Mouse (Mus musculus) adrenal gland, adult 8-10 months (tissue): ENCODE data around the gene Chl1. TPM values are rescaled to one million over a fixed set of nuclear protein-coding genes. Genes with fewer than 3 reads are reported as not detected.
A peak's percentile ranks its signal among the peaks of the same experiment; 100 is the strongest.

Source experiments
- DNase-seq: peaks from one replicate; pipeline ENCODE4 v3.0.0; 2022
- total RNA-seq, 4 experiments: library from RNA; stranded (reverse); gene quantifications; 2 replicates each; pipeline ENCODE4 v1.2.4; 2022

The Chl1 gene
- total RNA-seq, 4 experiments from 2014 or later: 1.3 to 3.4 (median 2.4) TPM

DNA sequence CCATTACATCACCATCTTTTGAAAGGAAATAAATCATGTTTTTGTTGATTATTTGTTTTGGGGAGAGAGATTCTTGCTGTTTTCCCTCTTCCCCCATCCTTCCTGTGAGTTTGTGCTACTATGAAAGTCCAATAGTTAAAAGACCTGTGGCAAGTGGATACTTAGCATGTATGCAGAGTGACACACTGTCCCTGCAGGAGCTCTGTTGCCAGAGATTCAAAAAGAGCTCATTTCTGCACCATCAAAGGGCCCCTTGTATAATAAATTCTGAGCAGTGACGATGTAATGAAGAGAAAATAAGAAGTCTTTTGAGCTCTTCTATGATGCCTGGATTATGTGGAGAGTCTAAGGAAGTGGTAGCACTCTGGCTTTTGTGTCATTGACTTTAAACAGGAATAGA lies 33.4 kb downstream of the Chl1 start:
- no peak for DNase-seq

DNA sequence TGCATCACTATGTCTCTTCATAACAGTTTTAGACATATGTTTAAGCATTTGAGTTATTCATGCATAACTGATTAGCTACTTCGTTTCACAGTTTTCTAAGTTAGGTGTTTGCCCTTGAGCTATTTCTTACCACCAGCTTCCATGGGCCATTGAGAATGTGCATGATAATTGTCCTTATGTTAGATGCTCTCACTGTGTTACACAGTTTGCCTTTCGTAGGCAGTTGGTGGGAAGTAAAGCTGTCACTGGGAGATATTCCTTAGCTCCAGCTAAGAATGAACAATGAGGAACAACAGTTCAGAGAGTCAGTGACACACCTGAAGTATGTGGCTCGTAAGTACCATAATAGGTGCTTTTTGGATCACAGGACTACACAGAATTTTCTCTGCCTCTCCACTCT lies 35.9 kb downstream of the Chl1 start:
- DNase-seq: no peak

DNA sequence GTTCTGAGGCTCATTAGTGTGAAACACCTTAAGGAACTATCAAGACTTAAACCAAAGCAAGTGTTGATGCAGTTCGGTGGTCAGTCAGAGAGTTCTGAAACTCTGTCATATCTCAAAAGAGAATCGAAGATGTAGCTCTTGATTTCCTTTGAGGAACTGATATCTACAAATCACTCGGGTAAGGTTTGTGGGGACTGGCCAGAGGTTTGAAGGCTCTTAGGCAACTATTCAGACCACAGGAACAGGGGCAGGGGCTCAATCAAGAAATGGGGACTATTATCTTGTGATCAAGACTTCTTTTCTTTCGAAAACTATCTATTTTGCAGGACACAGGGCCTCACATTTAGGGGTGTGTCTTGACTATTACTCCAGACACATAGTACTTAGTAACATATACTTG lies 39.5 kb downstream of the Chl1 start:
- DNase-seq: no peak

DNA sequence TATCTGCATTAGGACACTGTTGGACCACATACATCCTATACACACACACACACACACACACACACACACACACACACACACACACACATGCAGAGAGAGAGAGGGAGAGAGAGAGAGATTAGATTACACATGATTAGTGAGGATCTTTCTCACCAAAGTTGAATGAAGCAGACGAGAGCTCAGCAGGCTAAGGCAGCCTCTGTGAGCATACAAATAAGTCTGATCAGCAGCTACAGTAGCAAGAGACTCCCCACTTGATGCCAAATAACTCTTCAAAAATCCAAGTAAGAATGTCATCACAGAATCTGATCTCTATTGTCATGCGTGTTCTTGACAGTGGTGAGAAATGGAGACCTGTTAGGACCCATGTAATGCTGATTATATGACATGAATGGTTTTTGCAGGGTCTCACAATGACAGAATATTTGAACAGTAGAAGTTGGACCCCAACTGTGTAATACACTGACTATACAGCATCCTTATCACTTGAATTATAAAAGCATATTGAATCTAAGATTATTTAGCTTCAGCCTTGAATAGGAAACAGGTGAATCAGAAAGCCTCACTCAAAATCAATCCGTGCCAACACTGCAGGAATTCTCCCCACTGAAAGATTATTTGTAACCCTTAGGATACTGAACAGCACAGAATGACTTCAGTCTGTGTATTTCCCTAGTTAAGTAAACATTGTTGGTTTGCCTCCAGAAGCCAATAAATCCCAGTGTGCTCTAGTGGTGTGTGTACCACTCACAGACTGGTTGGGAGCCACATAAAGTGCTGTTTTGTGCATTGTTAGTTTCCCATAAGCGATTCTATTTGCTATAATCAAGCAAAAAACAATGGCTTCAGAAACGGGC lies 47.9 kb downstream of the Chl1 start:
- DNase-seq: no peak

DNA sequence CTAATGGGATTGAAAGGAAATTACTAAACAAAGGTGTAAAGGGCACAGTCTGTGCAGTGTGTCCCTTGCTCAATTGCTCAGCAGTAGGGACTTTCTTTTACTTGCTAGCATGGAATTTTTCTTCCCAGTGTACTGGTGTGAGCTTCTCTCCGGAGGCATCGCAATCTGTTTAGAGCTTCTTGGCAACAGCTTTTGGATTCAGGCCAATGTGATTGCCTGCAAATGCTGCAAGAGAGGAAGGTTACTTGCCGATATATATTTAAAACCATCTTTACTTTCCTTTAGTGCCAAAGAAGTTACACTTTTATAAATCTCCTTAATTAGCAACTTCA lies 48.5 kb downstream of the Chl1 start:
- DNase-seq: peak; percentile 35

DNA sequence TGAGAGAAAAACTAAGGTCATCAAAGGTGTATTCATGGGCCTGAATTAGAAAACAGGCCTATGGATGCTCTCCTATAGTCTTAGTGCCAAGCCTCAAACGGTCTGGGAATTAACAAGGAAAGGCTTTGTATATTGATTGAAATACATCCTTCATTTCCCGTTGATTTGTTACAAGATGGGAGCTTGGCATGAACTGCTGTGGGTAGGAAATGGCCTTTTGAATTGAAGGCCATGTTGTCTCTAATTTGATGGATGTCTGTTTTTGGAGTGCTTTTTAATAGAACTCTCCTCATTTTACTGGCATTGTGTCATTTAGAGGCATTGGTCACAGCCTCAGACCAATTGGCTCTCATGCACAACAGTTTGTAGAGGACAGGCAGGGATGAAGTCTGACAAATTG lies 49.0 kb downstream of the Chl1 start:
- DNase-seq: peak; percentile 17

DNA sequence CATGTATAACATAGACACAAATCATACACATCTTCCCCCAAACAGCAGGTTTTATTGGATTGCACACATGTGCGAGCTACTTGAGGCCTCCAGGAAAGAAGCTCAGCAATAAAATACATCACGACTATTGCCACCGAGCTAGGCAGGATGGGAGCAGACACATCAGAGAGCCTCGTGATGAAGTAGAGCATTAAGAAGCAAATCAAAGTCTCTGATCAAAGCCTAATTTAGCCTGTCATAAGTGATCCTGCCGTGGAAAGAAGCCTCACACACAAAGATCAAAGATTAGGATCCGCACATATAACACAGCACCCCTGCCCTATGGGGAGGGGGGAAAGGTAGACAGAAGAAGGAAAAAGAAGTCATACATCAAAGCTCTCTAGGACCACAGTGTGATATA lies 54.4 kb downstream of the Chl1 start:
- no peak for DNase-seq

DNA sequence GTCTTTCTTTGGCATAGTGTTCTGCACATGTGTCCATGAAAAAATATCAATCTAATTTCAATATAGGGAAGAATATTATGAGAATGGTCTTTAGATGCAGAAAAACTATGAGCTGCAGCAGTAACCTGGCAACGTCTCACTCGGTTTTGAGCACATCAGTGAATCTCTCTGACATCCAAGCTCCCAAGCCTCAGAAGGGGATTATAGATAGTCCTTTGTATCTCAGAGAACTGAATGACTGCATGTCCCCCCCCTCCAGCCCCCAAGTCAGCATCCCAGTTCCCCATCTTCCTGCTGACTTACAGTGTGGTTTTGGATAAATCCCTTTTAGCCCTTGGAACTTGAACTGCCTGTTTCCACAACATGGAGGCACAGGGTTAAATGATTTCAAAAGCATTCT lies 56.9 kb downstream of the Chl1 start:
- DNase-seq: no peak

DNA sequence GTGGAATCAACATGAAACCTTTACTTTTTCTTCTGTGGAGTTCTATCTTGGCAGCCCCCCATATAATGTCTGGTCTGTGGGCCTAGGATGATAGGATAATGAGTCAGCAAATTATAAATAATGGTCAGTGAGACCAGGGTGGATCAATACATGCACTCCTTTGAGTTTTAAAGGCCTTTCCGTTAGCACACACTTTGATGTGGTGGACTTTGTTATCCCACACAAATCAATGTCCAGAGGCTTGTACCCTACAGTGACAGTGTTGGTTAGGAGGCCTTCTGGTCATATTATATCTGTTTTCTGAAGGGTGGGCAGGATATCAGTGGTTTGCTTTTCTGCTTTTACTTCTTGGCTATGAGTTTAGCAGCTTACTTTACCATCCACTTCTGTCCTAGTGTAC lies 62.3 kb downstream of the Chl1 start:
- DNase-seq: no peak

DNA sequence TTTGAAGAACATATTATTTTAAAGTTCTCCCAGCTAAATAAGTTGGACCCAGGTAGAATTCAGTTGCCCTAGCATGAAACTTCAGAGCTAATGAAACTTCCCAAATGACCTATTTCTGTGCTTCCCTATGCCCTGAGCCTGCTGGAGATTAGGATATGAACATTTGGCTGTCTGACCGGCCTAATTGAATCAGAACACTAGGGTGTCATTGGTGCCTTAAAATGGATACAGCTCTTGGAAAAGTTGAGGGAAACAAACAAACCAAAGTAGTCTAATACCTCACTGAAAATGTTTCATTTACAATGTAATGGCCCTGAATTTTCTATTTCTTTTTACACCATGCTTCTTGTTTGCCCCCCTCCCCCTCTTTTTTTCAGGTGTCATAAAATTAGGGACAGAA lies 73.8 kb downstream of the Chl1 start:
- DNase-seq: no peak

DNA sequence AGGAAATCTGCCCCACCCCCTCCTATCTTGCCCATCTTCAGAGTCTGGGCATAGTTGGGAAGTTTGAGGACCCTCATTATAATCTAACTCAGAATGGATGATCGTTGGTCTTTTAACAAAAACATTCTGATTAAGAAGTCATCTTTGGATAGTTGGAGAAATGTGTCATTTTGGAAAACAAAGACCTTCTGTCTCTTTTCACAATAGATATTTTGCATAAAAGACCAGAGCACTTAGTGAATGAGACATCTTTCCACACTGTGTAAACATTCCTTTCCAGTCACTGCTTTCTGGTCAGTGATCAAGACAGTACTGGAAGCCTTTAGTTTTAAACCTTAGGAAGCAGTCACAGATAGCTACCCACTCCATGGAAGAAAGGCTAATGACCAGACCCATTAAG lies 75.3 kb downstream of the Chl1 start:
- DNase-seq: no peak

DNA sequence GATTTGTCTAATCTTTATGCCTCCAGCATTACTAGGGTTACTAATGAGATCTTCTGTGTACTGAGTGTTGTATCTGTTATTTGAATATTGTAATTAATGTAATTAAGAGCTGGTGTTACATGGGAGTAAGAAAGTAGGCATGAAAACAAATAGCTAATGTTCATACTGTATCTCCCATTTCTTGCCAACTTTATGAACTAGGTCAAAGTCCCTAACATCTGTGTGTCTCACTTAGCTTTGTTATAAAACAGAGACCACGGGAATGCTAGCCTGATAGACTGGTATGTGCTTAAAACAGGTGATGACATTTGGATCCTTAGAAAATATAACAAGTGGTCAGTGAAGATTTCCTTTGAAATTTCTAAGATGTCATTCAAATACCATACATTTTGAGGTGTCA lies 75.7 kb downstream of the Chl1 start:
- DNase-seq: no peak

DNA sequence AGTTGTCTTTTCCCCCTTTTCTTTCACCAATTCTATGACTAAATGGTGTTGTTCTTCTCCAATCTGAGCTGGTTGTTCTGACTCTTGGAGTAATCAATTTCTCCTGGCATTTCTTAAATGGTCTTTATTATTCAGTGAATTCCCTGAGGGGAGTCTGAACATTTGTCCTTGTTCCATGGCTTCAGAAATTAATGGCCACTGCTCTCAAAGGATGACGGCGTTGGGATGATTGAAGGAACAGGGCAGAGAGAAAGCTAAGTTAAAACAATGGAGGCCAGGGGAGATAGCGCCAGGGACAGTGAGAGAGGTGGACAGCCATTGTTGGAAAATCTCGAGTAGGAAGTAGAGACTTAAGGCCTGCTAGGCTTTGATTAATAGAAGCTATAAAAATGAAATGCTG lies 91.7 kb downstream of the Chl1 start:
- DNase-seq: no peak

DNA sequence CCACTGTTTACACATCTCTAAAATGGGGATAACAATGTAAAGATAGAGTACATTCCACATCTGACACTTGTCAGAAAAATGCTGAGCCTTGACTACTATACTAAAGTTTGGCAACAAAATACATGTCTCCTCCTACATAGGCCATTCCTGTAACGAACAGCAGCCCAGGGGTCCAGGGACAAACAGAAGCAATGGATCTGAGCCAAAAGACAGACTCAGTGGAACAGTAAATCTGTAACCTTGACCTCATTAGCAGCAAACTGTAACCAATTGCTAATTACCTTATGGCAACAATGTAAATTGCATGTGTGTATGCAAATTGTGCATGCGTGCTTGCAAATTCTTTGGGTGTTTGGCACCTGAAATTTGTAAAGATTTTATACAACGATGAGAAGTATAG lies 100.3 kb downstream of the Chl1 start:
- no peak for DNase-seq

DNA sequence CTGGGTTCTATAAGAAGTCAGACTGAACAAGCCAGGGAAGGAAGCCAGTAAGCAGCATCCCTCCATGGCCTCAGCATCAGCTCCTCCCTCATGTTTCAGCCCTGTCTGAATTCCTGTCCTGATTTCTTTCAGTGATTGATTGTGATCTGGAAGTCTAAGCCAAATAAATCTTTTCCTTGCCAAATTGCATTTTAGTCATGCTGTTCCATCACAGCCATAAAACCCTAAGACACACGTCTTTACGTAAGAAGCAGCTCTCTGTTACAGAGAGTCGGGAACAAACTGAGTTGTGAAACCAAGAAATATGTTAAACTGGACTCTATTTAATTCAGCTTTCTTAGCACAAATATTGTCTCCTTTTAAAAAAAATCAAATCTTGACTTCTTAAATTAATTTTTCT lies 102.2 kb downstream of the Chl1 start:
- DNase-seq: no peak

DNA sequence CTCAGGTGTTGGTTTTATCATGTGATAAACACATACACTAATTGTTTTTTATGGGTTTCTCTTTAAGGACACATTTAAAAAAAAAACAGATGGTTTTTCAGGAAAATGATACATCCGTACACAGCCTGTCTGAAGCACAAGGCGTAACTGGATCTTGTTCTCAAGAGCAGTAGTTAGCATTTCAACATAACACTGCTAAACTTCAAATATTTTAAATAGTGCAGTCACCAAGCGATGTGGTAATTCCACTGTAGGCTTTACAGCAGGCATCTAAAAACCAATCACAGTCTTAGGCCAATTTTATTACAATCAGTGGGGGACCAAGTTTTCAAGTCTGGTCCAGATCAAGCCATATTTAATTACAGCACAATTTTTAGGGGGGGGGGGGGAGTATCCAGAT lies 103.3 kb downstream of the Chl1 start:
- DNase-seq: no peak

DNA sequence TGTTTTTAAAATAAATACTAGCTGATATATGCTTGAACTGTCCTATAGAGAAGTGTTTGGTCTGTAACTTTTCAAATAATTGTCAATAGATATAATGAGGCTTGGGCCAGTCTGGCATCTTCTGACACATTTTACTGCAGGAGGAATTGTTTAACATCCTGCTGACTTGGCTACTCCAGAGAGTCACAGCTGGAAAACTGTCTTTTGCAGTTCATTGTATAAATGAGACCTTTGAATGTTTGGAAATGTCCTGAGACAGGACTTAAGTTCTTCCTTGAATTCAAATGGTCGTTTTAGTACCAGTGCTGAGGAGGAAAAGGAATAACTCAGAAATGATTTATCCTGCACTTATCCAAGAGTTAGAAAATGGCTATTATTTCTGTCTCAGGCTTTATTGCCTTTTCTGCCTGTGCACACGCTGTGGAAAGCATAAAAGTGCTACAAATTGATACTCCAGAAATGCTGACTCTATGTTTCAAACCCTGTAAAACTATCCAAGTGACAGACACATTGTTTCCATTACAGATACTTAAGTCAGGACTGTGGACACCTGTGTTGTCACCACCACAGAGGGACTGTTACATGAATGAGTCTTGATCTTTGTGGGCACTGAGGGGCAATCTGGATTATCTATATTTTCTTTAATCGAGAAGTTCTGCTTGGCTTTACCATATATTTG lies 105.7 kb downstream of the Chl1 start:
- no peak for DNase-seq

DNA sequence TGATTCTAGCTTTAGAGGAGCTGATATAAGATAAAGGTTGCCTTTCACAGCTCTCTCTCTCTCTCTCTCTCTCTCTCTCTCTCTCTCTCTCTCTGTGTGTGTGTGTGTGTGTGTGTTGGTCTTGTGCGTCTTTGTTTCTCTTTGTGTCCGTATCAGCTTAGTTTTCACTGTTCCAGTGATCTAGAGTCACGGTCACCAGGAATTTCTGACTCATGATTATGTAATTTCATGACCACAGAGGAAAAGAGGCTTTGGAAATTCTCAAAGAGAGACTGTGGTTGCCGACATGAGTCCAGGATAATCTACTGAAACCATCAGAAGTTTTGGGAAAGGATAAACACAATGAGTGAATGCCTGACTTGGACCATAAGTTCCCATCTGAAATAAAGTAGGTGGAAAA lies 110.5 kb downstream of the Chl1 start:
- no peak for DNase-seq

DNA sequence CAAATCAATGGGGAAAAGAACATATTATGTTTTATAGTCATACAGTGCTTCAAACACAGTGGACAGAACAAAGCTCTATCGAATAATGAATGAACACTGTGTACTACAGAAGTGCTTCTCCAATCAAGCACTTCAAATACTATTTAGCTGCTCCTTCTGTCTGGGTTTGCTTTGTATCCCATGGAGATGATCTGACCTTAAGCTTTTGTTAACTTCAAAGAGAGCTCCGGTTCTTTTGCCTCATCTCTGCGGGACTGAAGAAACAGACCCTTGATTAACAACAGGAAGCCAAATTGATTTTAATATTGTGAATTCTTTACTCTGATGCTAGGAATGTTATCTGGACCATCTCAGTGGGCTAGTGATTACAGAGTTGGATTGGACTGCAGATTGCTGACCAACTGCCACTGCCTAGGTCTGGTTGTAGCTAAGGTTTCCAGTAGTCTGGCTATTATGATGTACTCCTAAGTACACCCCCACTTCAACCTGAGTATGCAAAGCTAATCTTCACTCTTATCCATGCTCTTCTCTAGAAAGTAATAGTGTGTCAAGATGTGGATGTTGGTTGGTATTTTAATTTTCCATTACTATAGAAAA lies 111.8 kb downstream of the Chl1 start:
- DNase-seq: no peak

DNA sequence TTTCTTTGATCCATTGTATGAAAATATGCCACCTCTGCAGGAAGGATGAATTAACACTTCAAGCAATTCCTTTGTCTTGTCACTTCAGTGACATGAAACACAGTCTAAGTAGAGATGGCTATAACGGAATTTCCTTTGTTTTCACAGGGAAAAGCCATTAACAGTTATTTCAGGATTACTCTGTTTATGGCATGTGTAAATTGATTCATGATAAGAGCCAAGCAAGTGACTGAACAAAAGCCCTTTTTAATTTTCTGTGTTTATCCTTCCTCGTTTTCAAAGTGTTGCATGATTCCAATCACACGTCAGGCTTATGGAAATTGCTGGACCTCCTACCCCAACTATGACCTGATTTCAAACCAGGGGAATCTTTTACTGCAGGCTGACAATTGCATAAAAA lies 122.5 kb downstream of the Chl1 start:
- DNase-seq: no peak

DNA sequence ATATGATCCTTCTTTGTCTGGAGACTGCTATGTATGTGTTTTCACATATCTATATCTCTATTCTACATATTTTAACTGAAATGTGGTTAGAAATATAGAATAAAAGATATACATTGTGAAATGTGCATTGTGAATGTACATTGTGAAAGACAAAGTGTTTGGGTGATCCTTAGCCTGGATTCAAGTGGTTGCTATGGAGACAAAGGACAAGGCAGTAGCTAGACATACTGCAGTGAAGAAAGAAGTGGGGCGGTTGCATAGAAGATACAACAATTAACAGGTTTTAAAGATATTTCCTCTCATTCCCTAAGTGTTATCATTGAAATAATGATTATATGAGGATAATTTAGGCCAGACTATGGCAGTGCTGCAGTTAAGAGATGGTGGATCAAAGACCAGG lies 146.4 kb downstream of the Chl1 start:
- DNase-seq: no peak

DNA sequence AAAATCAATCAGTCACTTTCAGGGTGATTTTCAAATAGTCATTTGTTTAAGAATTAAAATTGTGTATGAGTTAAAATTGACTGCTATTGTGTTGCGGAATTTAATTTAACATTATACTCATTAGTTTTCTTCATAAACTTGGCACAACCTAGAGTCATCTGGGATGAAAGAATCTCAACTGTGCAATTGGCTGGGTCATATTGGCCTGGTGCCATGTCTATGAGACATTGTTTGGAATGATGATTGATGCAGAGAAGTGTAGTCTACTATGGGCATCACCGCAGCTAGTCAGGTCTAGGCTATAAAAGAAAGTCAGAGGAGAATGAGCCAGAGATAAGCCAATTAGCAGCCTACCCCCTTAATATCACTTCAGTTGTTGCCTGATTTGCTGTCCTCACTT lies 148.8 kb downstream of the Chl1 start:
- DNase-seq: no peak

DNA sequence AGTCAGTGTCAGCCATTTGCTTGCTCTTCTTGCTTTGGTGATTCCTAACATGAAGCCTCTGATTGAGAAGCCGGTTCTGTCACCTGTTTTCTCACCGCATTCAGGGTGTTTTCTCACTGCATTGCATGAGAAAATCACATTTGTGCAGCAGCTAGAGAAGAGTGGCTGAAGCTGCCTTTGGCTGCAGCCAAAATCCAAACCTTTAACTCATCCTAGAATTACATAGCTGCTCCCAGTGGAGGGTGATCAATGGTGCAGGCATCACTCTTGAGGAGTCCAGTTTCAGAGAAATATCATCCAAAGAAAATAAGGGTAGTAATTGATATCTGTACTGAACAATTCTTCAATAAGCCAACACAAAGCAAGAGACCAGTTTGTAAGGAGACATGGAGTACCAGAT lies 154.8 kb downstream of the Chl1 start:
- DNase-seq: no peak

DNA sequence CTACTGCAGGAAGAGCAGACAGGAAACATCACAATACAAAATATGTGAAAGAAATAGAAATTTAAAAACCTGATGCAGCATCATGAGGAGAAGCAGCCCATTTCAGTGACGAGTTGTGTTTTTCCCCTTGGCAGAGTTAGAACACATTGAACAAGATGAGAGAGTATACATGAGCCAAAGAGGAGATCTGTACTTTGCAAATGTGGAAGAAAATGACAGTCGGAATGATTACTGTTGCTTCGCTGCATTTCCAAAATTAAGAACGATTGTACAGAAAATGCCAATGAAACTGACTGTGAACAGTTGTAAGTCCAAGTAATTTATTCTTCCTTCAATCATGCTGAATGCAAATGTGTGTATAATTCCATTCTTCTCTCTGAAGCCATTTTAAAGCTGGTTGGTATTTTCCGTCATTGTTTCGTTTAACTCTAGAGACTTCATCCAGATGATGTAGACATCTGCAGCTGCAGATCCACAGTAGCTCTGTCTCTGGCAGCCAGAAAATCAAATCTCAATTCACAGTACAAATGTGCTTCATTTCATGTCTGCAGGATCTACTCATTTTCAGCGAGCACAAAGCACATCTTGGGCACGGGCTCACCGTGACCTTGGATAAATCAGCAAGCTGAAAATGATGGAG lies 155.4 kb downstream of the Chl1 start:
- DNase-seq: no peak
